In genomic region chr7:141215880-141216733, GRCm38 (mm10) we compare ENCODE assay signal across 8 mouse cellular contexts. TPM values are rescaled to one million over a fixed set of nuclear protein-coding genes. Genes with fewer than 3 reads are reported as not detected.
A peak's percentile ranks its signal among the peaks of the same experiment; 100 is the strongest.
DNase-seq lines count a peak whose midpoint lies in the region; ATAC-seq and TF ChIP-seq lines count a peak whose summit lies in the region.

No protein-coding gene starts in this region.

- under 1% methylated on average over 42 of the region's 42 CpGs for WGBS in hindbrain, embryonic 13.5 days
- WGBS in midbrain, embryonic 15.5 days, result 1% methylated on average over 42 of the region's 42 CpGs

- H3K4me2 ChIP-seq in hindbrain, embryonic 13.5 days, result peak overlapping the region; percentile 92
- peak overlapping the region; percentile 99 for H3K4me2 ChIP-seq in midbrain, embryonic 15.5 days

- no peaks in the 10 kb centered on the region for H3K9me3 ChIP-seq in E14TG2a.4 (ENCODE audit: low read length)
- no peaks in the 10 kb centered on the region for H3K9me3 ChIP-seq in hindbrain, embryonic 13.5 days
- no peaks in the 10 kb centered on the region for H3K9me3 ChIP-seq in midbrain, embryonic 15.5 days

- peaks cover 49% of the 10 kb centered on the region for H3K36me3 ChIP-seq in E14TG2a.4 (ENCODE audit: insufficient read depth, low read length)
- peaks cover 18% of the 10 kb centered on the region for H3K36me3 ChIP-seq in hindbrain, embryonic 13.5 days
- no peaks in the 10 kb centered on the region for H3K36me3 ChIP-seq in midbrain, embryonic 15.5 days (replicated peaks)

- H3K9ac ChIP-seq in hindbrain, embryonic 13.5 days, result peak overlapping the region; percentile 74
- peak overlapping the region; percentile 66 for H3K9ac ChIP-seq in midbrain, embryonic 15.5 days

- H3K4me3 ChIP-seq in E14TG2a.4 (replicated peaks; ENCODE audit: low read length), result peak overlapping the region; percentile 92
- H3K4me3 ChIP-seq in hindbrain, embryonic 13.5 days, result peak overlapping the region; percentile 74
- H3K4me3 ChIP-seq in midbrain, embryonic 15.5 days, result peak overlapping the region; percentile 85

- peak; percentile 40 for DNase-seq in cerebellum, adult 9-10 months
- no peak for DNase-seq in cerebellum, postnatal 25 days
- DNase-seq in embryo, embryonic 9.5 days (ENCODE audit: extremely low spot score), result peak; percentile 86
- DNase-seq in liver, result peak; percentile 76
- no peak for DNase-seq in frontal cortex, postnatal 25 days (ENCODE audit: low spot score in 2 of 2)

- no peaks in the 10 kb centered on the region for H3K27me3 ChIP-seq in E14TG2a.4 (ENCODE audit: insufficient read depth, low read length)
- no peaks in the 10 kb centered on the region for H3K27me3 ChIP-seq in hindbrain, embryonic 13.5 days
- H3K27me3 ChIP-seq in midbrain, embryonic 15.5 days (replicated peaks), result no peaks in the 10 kb centered on the region

- TF ChIP-seq CTCF in E14TG2a.4 (conservative IDR thresholded peaks at IDR 0.05; ENCODE audit: low read length), result no peak

- peak; percentile 69 for ATAC-seq in hindbrain, embryonic 13.5 days (ENCODE audit: low FRiP score)
- peak; percentile 61; the same call in 1 of the 2 replicates for ATAC-seq in midbrain, embryonic 15.5 days (replicated peaks)

- peak overlapping the region; percentile 90 for H3K27ac ChIP-seq in hindbrain, embryonic 13.5 days
- peak overlapping the region; percentile 76 for H3K27ac ChIP-seq in midbrain, embryonic 15.5 days

- H3K4me1 ChIP-seq in E14TG2a.4 (replicated peaks; ENCODE audit: low read depth, low read length), result peaks cover 84% of the 10 kb centered on the region
- H3K4me1 ChIP-seq in hindbrain, embryonic 13.5 days (replicated peaks), result peaks cover 34% of the 10 kb centered on the region
- peaks cover 22% of the 10 kb centered on the region for H3K4me1 ChIP-seq in midbrain, embryonic 15.5 days

RNA-seq across cellular contexts. Expression of gene Rassf7, which starts 0.4 kb away (rescaled TPM):
- polyA plus RNA-seq in hindbrain, embryonic 13.5 days (2015; fragmentation: Nextera tagmentation; extraction: Ambion mirVana), result 27.4 and 32.9 TPM in 2 replicates
- polyA plus RNA-seq in midbrain, embryonic 15.5 days (2015; fragmentation: Nextera tagmentation; extraction: Ambion mirVana), result 24.0 and 26.3 TPM in 2 replicates

RNA-seq across cellular contexts. Expression of gene Lmntd2, which starts 2.2 kb away (rescaled TPM):
- polyA plus RNA-seq in hindbrain, embryonic 13.5 days (2015; fragmentation: Nextera tagmentation; extraction: Ambion mirVana), result 1.2 and 1.8 TPM in 2 replicates
- 0.87 and 1.4 TPM in 2 replicates for polyA plus RNA-seq in midbrain, embryonic 15.5 days (2015; fragmentation: Nextera tagmentation; extraction: Ambion mirVana)

RNA-seq across cellular contexts. Expression of gene Phrf1, which starts 12.5 kb away (rescaled TPM):
- 77.1 and 78.9 TPM in 2 replicates for polyA plus RNA-seq in hindbrain, embryonic 13.5 days (2015; fragmentation: Nextera tagmentation; extraction: Ambion mirVana)
- 77.3 and 85.7 TPM in 2 replicates for polyA plus RNA-seq in midbrain, embryonic 15.5 days (2015; fragmentation: Nextera tagmentation; extraction: Ambion mirVana)

RNA-seq across cellular contexts. Expression of gene Lrrc56, which starts 22.1 kb away (rescaled TPM):
- polyA plus RNA-seq in hindbrain, embryonic 13.5 days (2015; fragmentation: Nextera tagmentation; extraction: Ambion mirVana), result 10.3 and 11.2 TPM in 2 replicates
- polyA plus RNA-seq in midbrain, embryonic 15.5 days (2015; fragmentation: Nextera tagmentation; extraction: Ambion mirVana), result 12.8 and 13.8 TPM in 2 replicates

RNA-seq across cellular contexts. Expression of gene Hras, which starts 22.3 kb away (rescaled TPM):
- polyA plus RNA-seq in hindbrain, embryonic 13.5 days (2015; fragmentation: Nextera tagmentation; extraction: Ambion mirVana), result 109 and 118 TPM in 2 replicates
- polyA plus RNA-seq in midbrain, embryonic 15.5 days (2015; fragmentation: Nextera tagmentation; extraction: Ambion mirVana), result 181 and 195 TPM in 2 replicates

Comparison
In these comparisons a context has a peak if more than half of its experiments do, and no peak if none do; other contexts are left out.
1. DNase-seq: peak in cerebellum, adult 9-10 months (single experiment), embryo, embryonic 9.5 days (single experiment) and liver (single experiment); none in cerebellum, postnatal 25 days (0 of 2) and frontal cortex, postnatal 25 days (0 of 2).
2. Peak in every context shown above with its lines, with median percentiles within 50 percentile points of each other: H3K4me3 ChIP-seq.